Mouse (Mus musculus) brain, adult 10 weeks (tissue): ENCODE results near the gene Cox8b. TPM values are rescaled to one million over a fixed set of nuclear protein-coding genes. Genes with fewer than 3 reads are reported as not detected.

Experiments
- polyA plus RNA-seq: library from polyadenylated mRNA; stranded (reverse); fragments of 350-450 nt; fragmentation: Illumina TruSeq; extraction: RNeasy Lipid Tissue Mini Kit (QIAGEN cat#74804); gene quantifications from one replicate; pipeline ENCODE4 v1.2.3, GENCODE M21; 2015; ENCODE audit warnings: low read depth, low replicate concordance

The Cox8b gene
- polyA plus RNA-seq = 4.6 TPM

DNA sequence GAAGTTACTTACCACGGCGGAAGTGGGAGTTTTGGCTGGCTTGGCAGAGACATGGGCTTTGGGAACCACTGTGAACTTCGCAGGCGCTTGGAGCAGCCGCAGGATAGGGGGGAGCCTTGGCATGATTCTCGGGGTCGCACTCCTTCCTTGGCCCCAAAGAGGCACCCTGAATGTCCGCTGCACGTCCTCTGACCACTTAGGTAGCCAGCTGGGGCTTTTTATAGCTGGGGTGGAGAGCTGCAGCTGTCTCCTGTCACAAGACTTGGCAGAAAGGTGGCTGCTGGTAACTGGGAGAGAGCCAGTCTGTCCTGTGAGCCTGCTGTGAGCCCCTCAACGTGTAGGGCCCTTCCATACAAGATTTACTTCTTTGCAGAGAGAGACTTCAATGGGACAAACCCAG is at the start of gene Cox8b:
Gene Cox8b, minus strand, starts transcription at position 227 of the 400 bp plus-strand sequence.

DNA sequence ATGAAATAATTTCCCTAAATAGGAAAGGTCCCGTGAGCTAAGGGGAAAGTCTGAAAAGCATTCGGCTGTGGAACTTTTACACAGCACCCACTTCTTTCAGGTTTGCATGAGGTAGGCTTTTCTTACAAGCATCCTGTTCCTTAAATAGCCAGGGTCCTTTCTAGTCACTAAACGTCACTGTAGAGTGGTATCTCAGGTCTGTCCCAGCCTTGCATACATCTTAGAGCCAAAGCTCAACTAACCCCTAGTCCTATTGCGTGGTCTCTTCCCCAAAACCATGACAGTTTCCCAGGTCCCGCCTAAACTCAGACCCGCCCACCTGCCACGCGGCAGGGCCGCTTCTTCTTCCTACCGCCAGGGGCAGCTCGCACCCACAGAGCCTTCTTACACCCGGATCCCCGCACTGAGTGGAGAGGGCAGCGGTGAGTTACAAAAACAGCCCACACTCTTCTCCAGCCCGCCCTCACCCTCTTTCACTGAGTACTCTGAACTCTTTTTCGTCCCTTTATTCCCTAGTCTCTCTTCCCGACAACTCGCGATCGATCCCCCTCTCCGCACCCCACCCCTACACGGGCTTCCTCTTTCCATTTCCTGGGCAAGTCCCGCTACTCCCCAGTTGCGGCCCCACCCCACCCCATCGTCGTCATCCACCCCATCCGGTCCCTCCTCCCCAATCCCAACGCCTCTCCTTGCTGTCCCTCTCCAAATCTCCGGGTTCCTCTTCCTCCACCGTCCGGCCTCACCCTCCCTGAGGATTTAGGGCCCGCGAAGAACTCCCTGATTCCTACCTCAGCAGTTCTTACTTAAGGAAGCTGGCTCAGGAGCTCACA is 41.2 kb upstream of the Cox8b start, which contains the start of gene Pgghg:
Gene Pgghg, plus strand, starts transcription at position 170 of the 830 bp plus-strand sequence.

DNA sequence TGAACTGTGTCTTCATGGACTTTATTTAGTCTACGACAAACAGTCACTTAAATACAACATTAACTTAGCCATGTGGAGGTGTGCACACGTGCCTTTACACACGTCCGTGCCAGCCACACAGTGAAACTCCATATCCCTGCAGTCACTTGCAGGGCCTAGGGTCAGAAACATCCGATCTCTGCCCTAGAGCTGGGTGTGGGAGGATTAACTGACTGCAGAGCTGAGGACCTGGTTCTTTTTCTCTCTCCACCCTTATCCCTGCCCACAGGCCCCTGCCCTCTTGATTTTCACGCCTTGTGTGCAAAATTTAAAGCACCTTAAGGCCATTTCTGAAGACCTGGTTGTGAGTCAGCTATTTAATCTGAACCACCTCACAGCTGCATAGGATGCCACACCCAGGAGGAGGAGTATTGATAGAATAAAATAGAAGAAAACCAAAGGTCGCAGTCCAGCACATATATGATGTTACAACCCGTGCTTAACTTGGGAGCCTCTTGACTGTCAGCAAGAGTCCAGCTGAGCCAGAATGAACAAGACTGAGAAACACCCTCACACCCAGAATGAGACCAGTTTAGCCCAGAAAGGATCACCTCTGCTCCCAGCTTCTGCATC is 20.3 kb upstream of the Cox8b start, which contains the start of gene Nlrp6:
Gene Nlrp6, plus strand, starts transcription at position 485 of the 612 bp plus-strand sequence.

DNA sequence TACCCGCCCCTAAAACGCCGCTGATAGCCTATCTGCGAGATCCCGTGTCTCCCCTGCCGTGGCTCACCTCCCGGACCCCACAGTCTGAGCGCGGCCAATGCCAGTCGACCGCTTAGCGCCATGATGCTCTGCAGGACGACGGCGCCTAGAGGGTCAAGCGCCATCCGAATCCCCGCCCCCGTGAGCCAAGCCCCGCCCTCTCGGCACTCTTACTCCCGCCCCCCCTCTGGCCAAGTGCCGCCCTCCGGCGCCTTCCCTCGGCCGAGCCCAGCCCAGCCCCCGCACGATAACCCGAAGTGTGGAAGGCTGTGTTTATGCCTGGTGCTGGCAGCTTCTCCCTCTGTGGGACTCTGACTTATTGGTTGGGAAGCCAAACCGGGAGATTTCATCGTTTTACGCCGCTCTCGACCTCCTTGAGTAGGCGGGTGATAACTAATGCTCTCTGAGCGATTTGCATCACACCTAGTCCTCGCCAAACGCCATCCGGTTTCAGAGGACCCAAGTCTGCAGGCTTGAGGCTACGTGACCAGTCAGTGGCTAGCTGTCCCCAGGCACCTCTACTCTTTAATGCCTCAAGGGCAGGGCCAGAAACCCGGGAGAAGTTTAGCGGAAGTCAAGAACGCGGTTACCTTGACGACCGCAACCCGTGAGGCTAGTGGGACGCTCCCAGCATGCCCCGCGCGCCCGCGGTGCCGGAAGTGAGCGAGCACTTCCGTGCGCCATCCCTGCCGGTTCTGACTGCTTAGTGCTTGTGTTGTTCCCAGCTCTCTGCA is 18.4 kb downstream of the Cox8b start, which contains the start of the genes Psmd13 and Sirt3:
Gene Psmd13, plus strand, starts transcription at position 273 of the 773 bp plus-strand sequence.
Gene Sirt3, minus strand, starts transcription at position 614 of the 773 bp plus-strand sequence.

DNA sequence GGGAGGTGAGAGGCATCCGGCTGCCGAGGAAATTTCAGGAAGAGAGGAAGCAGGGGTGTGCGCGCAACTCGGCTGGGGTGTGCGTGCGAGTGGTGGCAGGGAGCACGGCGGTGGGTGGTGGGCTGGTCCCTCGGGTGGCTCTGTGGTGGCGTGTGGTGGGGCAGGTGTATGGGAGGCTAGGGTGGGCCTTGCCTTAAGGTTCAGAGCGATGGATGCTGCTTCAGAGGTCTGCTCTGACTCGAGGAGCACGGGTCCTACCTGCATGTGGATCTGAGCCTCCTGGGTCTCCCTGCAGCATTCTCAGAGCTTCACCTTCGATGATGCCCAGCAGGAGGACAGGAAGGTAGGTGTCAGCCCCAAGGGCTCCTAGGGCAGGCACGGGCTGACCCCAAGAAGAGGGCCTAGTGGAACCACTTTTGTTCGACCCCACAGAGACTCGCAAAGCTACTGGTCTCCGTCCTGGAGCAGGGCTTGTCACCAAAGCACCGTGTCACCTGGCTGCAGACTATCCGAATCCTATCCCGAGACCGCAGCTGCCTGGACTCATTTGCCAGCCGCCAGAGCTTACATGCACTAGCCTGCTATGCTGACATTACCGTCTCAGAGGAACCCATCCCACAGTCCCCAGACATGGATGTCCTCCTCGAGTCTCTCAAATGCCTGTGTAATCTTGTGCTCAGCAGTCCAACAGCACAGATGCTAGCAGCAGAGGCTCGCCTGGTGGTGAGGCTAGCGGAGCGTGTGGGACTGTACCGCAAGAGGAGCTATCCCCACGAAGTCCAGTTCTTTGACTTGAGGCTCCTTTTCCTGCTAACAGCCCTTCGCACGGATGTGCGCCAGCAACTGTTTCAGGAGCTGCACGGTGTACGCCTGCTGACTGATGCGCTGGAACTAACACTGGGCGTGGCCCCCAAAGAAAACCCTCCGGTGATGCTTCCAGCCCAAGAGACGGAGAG is 42.4 kb downstream of the Cox8b start, which contains the start of gene Bet1l:
Gene Bet1l, minus strand, starts transcription at position 28 of the 956 bp plus-strand sequence.

DNA sequence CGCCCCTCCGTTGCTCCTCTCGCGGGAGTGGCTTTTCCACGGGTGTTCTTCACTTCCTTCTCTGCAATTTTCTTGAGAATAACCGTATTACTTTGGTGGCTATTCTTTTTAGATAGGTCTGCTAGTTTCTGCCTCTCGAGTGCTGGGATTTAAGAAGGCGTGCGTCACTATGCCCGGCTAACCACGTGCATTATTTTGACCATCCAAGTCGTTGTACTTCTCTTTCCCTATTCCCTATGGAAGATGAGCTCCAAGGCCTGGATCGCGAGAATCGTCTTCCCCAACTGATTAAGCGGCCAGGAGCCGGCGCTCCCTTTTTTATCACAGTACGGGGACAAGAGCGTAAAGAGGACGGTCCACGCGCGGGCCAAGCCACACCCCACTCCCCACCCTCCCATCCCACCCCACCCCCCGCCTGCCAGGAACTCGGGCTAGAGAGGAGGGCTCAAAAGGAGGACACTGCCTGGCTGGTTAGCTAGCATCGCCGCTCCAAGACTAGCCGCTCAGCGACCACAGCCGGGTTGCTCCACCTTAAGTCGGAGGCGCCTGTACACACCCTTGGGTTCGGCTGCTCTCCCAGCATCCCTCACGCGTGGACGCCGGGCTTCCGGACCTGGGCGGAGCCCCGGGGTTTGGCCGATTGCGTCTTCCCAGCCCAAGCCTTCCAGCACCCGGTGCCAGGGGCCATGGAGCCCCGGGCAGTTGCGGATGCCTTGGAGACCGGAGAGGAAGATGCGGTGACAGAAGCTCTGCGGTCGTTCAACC is 43.3 kb downstream of the Cox8b start, which contains the start of gene Ric8a:
Gene Ric8a, plus strand, starts transcription at position 173 of the 765 bp plus-strand sequence.

DNA sequence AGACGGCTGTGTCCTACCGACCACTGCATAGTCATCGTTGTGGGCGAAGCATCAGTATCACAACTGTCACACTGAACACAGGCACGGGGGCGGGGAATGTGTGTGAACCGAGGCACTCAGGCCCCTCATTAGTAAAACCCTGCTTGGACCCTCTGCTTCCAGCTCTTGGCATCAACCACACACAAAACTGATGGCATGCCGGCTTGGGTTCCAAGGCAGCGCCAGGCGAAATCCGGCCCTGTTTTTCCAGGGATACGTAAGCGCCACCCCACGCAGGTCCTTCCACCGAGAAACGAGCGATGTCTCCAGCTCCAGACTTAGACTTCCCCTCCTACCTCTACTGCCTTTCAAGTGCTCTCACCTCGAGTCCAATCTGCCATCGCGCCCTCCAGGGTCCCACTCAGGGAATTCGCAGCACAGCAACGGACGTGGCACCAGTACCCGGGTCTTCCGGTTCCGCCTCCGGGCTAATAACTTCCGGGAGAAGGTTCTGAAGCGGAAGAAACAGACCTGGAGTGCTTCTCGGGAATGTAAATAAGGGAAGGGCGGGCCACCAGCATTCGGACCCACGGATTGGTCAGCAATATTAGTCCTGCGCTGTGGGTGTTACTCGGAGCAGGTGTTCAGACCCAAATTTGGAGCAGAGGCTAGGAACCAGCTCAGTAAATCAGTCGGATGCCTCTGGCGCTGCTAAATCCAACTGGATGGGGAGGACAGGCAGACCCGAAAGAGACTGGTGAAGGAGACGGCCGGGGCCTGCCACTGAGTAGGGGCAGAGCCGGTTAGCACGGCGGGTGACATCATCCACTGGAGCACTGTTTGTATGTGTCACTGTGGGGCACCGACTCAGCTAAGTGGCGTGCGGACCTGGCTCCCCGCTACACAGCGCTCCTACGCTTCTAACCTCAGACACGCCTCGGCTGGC is 44.1 kb downstream of the Cox8b start, which contains the start of gene Gm45785:
Gene Gm45785, minus strand, starts transcription at position 472 of the 925 bp plus-strand sequence.

Other genes starting within 250 kb of the Cox8b start
- gene Olfr539, start 240.5 kb downstream of the Cox8b start, polyA plus RNA-seq = not detected
- gene Olfr45, start 218.5 kb downstream of the Cox8b start, polyA plus RNA-seq = not detected
- gene Olfr541, start 203.2 kb downstream of the Cox8b start, polyA plus RNA-seq = not detected
- 0.73 TPM for gene Cyp2e1, start 136.7 kb downstream of the Cox8b start, polyA plus RNA-seq
- gene Syce1, start 112.6 kb downstream of the Cox8b start, polyA plus RNA-seq = 0.52 TPM
- 21.9 TPM for gene Zfp941, start 78.3 kb downstream of the Cox8b start, polyA plus RNA-seq
- gene Urah, start 65.4 kb downstream of the Cox8b start, polyA plus RNA-seq = 1.6 TPM
- gene Scgb1c1, start 54.9 kb downstream of the Cox8b start, polyA plus RNA-seq = not detected
- 0.28 TPM for gene Odf3, start 52.6 kb downstream of the Cox8b start, polyA plus RNA-seq
- gene Gm45785, start 44.1 kb downstream of the Cox8b start, polyA plus RNA-seq = not detected
- gene Ric8a, start 43.5 kb downstream of the Cox8b start, polyA plus RNA-seq = 66.6 TPM
- gene Bet1l, start 42.9 kb downstream of the Cox8b start, polyA plus RNA-seq = 34.2 TPM
- gene Psmd13, start 18.5 kb downstream of the Cox8b start, polyA plus RNA-seq = 133 TPM
- gene Sirt3, start 18.1 kb downstream of the Cox8b start, polyA plus RNA-seq = 133 TPM
- 0.34 TPM for gene Nlrp6, start 20.5 kb upstream of the Cox8b start, polyA plus RNA-seq
- gene Pgghg, start 40.9 kb upstream of the Cox8b start, polyA plus RNA-seq = 4.3 TPM
- not detected for gene Ifitm5, start 49.8 kb upstream of the Cox8b start, polyA plus RNA-seq
- gene Gm45717, start 55.5 kb upstream of the Cox8b start, polyA plus RNA-seq = not detected
- 31.6 TPM for gene Ifitm2, start 55.5 kb upstream of the Cox8b start, polyA plus RNA-seq
- gene Ifitm1, start 66.8 kb upstream of the Cox8b start, polyA plus RNA-seq = 8.0 TPM
- gene Ifitm3, start 110.3 kb upstream of the Cox8b start, polyA plus RNA-seq = 39.7 TPM
- gene Ifitm6, start 117.5 kb upstream of the Cox8b start, polyA plus RNA-seq = 1.1 TPM
- gene Gm17387, start 128.7 kb upstream of the Cox8b start, polyA plus RNA-seq = not detected
- gene B4galnt4, start 160.7 kb upstream of the Cox8b start, polyA plus RNA-seq = 44.9 TPM
- gene Pkp3, start 177.8 kb upstream of the Cox8b start, polyA plus RNA-seq = not detected
- 2.7 TPM for gene Sigirr, start 200.1 kb upstream of the Cox8b start, polyA plus RNA-seq
- not detected for gene Ano9, start 217.4 kb upstream of the Cox8b start, polyA plus RNA-seq
- 59.5 TPM for gene Ptdss2, start 221.9 kb upstream of the Cox8b start, polyA plus RNA-seq